Mouse (Mus musculus) G1E (cell line): ENCODE data around the gene Junb.

ENCODE experiments used
- CTCF ChIP-seq: IDR thresholded peaks from 2 replicates; pipeline ENCODE4 v1.5.1; 2012; ENCODE audit warnings: low read depth, low read length, inconsistent platforms, mixed read lengths
- GATA1 ChIP-seq: IDR thresholded peaks from 2 replicates; pipeline ENCODE4 v1.6.1; 2012; ENCODE audit warnings: borderline replicate concordance, low read length, inconsistent platforms, mixed read lengths
- POLR2AphosphoS5 ChIP-seq: IDR thresholded peaks from 2 replicates; pipeline ENCODE4 v1.6.1; 2012; ENCODE audit warnings: low read depth, low read length, inconsistent platforms; ENCODE audit not compliant: insufficient replicate concordance
- TAL1 ChIP-seq: conservative IDR thresholded peaks from 2 replicates; pipeline ENCODE4 v1.6.1; 2012; ENCODE audit warnings: low read depth, low read length, inconsistent platforms, mixed read lengths

- TF ChIP-seq CTCF (no peak), GATA1 (no peak), TAL1 (no peak), POLR2AphosphoS5 (peak; percentile 97)
Measured at GRCm38 (mm10) chr8:84978248-84978940, at the start of gene Junb.
